Mouse (Mus musculus) hindbrain, postnatal 0 days (tissue): ENCODE results near the gene Fam171a2. TPM values are rescaled to one million over a fixed set of nuclear protein-coding genes. Genes with fewer than 3 reads are reported as not detected.
A peak's percentile ranks its signal among the peaks of the same experiment; 100 is the strongest.

Source experiments
- ATAC-seq: fragments of 200-750 bp; cut with Nextera tagmentation; 2 replicates; pipeline ENCODE4 v1.8.0; 2017; ENCODE audit warnings: mild to moderate bottlenecking, moderate TSS enrichment, moderate library complexity
- DNase-seq: peaks from one replicate; pipeline ENCODE4 v3.0.0-alpha.2; 2015; ENCODE audit warnings: low spot score
- H3K27ac ChIP-seq: fragments of 300-500 bp; sonication (generic); 2 replicates; pipeline ENCODE4 v1.5.1; 2014; ENCODE audit warnings: mild to moderate bottlenecking
- H3K27me3 ChIP-seq: fragments of 300-500 bp; sonication (generic); 2 replicates; pipeline ENCODE4 v1.6.1; 2014; ENCODE audit warnings: low read length, mixed read lengths; ENCODE audit not compliant: insufficient read depth
- H3K36me3 ChIP-seq: fragments of 300-500 bp; sonication (generic); 2 replicates; pipeline ENCODE4 v1.6.1; 2014; ENCODE audit warnings: low read length, mixed read lengths; ENCODE audit not compliant: insufficient read depth
- H3K4me1 ChIP-seq: fragments of 300-500 bp; sonication (generic); 2 replicates; pipeline ENCODE4 v1.6.1; 2014; ENCODE audit warnings: antibody characterized with exemption, low read length, mixed read lengths; ENCODE audit not compliant: insufficient read depth
- H3K4me2 ChIP-seq: fragments of 300-500 bp; sonication (generic); 2 replicates; pipeline ENCODE4 v1.6.1; 2014; ENCODE audit warnings: low read depth, mild to moderate bottlenecking, low read length, moderate library complexity, mixed read lengths
- H3K4me3 ChIP-seq: fragments of 300-500 bp; sonication (generic); 2 replicates; pipeline ENCODE4 v1.5.1; 2014; ENCODE audit warnings: low read length
- H3K9ac ChIP-seq: fragments of 300-500 bp; sonication (generic); replicated peaks from 2 replicates; pipeline ENCODE4 v1.6.1; 2014; ENCODE audit warnings: mild to moderate bottlenecking, low read length, moderate library complexity, mixed read lengths
- H3K9me3 ChIP-seq: fragments of 300-500 bp; sonication (generic); 2 replicates; pipeline ENCODE4 v1.6.1; 2016; ENCODE audit warnings: low read length, mixed read lengths
- CTCF ChIP-seq: IDR thresholded peaks from 2 replicates; pipeline ENCODE4 v1.5.1; 2016; ENCODE audit warnings: antibody characterized with exemption, control low read depth, low read depth
- WGBS: fragments of 180-500 bp; shearing (Covaris S2); extraction: QIAGEN DNeasy Blood & Tissue Kit; methylation state at CpG from one replicate; pipeline ENCODE4 v1.1.7; 2014; 5-methylcytosine and 5-hydroxymethylcytosine counted together
- polyA plus RNA-seq: library from polyadenylated mRNA; unstranded; fragments of >200 nt; fragmentation: Nextera tagmentation; extraction: Ambion mirVana; gene quantifications from 2 replicates; pipeline ENCODE4 v1.2.1, GENCODE M21; 2015
- total RNA-seq: library from RNA; depleted of rRNA; stranded (reverse); fragments of >200 nt; gene quantifications from 2 replicates; pipeline ENCODE4 v1.2.3, GENCODE M21; 2014

The Fam171a2 gene
- total and polyA plus RNA-seq, 2 experiments from 2014 or later = 20.6 to 546 TPM

GRCm38 (mm10) chr11:102475027-102475426, 27.5 kb upstream of the Fam171a2 start:
- Histone ChIP-seq H3K27me3 (no peaks in the 10 kb centered on the region), H3K27ac (no peak overlapping the region), H3K36me3 (peaks cover 26% of the 10 kb centered on the region), H3K4me1 (no peaks in the 10 kb centered on the region), H3K4me2 (no peak overlapping the region), H3K9me3 (no peaks in the 10 kb centered on the region), H3K4me3 (no peak overlapping the region), H3K9ac (no peak overlapping the region)
- no peak for DNase-seq
- WGBS = 94% methylated on average over 3 of the region's 3 CpGs
- no peak for ATAC-seq
- TF ChIP-seq CTCF = no peak

- no peak for TF ChIP-seq CTCF
- no peak within 1 kb of the TSS for H3K9ac ChIP-seq
- no peak within 1 kb of the TSS for H3K4me2 ChIP-seq
- no peaks in the 10 kb centered on the region for H3K27me3 ChIP-seq
- ATAC-seq (no peak), DNase-seq (no peak)
- 64% methylated on average over 11 of the region's 11 CpGs for whole genome bisulfite sequencing
- no peak within 1 kb of the TSS for H3K4me3 ChIP-seq
- H3K27ac ChIP-seq = no peak within 1 kb of the TSS
- H3K36me3 ChIP-seq = no peaks in the 10 kb centered on the region
- no peaks in the 10 kb centered on the region for H3K9me3 ChIP-seq
- H3K4me1 ChIP-seq = peaks cover 4% of the 10 kb centered on the region; the same call in 1 of the 2 replicates
Observed at GRCm38 (mm10) chr11:102469648-102470357, 22.3 kb upstream of the Fam171a2 start, which contains the start of gene Itga2b. Gene Itga2b, minus strand, starts transcription at chr11:102470122.

GRCm38 (mm10) chr11:102467041-102467631, 19.7 kb upstream of the Fam171a2 start:
- ATAC-seq = peak; percentile 96
- H3K27ac ChIP-seq = peak overlapping the region; percentile 65
- peak overlapping the region; percentile 39 for H3K4me3 ChIP-seq
- H3K4me2 ChIP-seq = peak overlapping the region; percentile 90
- no peak for TF ChIP-seq CTCF
- peak overlapping the region; percentile 56 for H3K9ac ChIP-seq
- no peaks in the 10 kb centered on the region for H3K36me3 ChIP-seq
- H3K27me3 ChIP-seq = no peaks in the 10 kb centered on the region
- H3K4me1 ChIP-seq = peaks cover 4% of the 10 kb centered on the region; the same call in 1 of the 2 replicates
- no peaks in the 10 kb centered on the region for H3K9me3 ChIP-seq
- 2% methylated on average over 37 of the region's 37 CpGs for WGBS
- DNase-seq = peak; percentile 96

- ATAC-seq (0 out of 2 replicates have a peak, but pooled peaks have one; percentile 16), DNase-seq (peak; percentile 83)
- Histone ChIP-seq H3K36me3 (no peaks in the 10 kb centered on the region), H3K9ac (no peak overlapping the region), H3K27ac (peak overlapping the region; percentile 21; the same call in 1 of the 2 replicates), H3K4me3 (no peak overlapping the region), H3K27me3 (no peaks in the 10 kb centered on the region), H3K9me3 (no peaks in the 10 kb centered on the region), H3K4me1 (peaks cover 4% of the 10 kb centered on the region; the same call in 1 of the 2 replicates), H3K4me2 (peak overlapping the region; percentile 25)
- WGBS = 8% methylated on average over 26 of the region's 26 CpGs
- TF ChIP-seq CTCF = no peak
Observed at GRCm38 (mm10) chr11:102465713-102466436, 18.4 kb upstream of the Fam171a2 start.

GRCm38 (mm10) chr11:102464901-102465300, 17.4 kb upstream of the Fam171a2 start:
- no peaks in the 10 kb centered on the region for H3K36me3 ChIP-seq
- 96% methylated on average over 6 of the region's 6 CpGs for WGBS
- peaks cover 4% of the 10 kb centered on the region; the same call in 1 of the 2 replicates for H3K4me1 ChIP-seq
- ATAC-seq (no peak), DNase-seq (no peak)
- H3K4me2 ChIP-seq = no peak overlapping the region
- H3K9ac ChIP-seq = no peak overlapping the region
- no peaks in the 10 kb centered on the region for H3K9me3 ChIP-seq
- H3K27me3 ChIP-seq = no peaks in the 10 kb centered on the region
- no peak overlapping the region for H3K27ac ChIP-seq
- H3K4me3 ChIP-seq = no peak overlapping the region
- TF ChIP-seq CTCF = no peak

- no peak overlapping the region for H3K4me2 ChIP-seq
- H3K27ac ChIP-seq = no peak overlapping the region
- DNase-seq (no peak), ATAC-seq (no peak)
- no peaks in the 10 kb centered on the region for H3K36me3 ChIP-seq
- 91% methylated on average over 3 of the region's 3 CpGs for WGBS
- H3K9me3 ChIP-seq = no peaks in the 10 kb centered on the region
- no peaks in the 10 kb centered on the region for H3K4me1 ChIP-seq
- no peak for TF ChIP-seq CTCF
- H3K4me3 ChIP-seq = no peak overlapping the region
- H3K9ac ChIP-seq = no peak overlapping the region
- H3K27me3 ChIP-seq = no peaks in the 10 kb centered on the region
Observed at GRCm38 (mm10) chr11:102461764-102462163, 14.3 kb upstream of the Fam171a2 start.
